Mouse (Mus musculus) thymus, postnatal 4 days (tissue): ENCODE results near the gene Lin7b.
A peak's percentile ranks its signal among the peaks of the same experiment; 100 is the strongest.

Source experiments
- DNase-seq: peaks from one replicate; pipeline ENCODE4 v3.0.0; 2021

Lin7b gene

DNA sequence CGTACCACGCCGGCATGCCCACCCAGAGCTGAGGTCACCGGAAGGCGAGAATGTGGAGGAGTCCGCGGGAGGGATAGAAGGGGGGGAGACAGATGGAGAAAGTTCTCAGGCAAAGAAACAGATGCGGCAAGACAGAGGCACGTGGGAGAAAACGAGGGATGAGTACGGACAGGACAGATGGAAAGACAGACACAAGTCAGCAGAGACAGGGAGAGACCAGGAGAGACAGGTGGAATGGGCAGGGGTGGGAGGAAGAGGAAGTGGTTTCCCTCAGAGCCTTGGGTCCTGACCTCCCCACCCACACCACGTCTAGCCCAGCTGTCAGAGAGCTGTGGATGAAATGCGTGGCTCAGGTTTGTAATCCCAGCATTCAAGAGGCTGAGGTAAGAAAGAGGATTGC is 23.5 kb downstream of the Lin7b start:
- DNase-seq = no peak

DNA sequence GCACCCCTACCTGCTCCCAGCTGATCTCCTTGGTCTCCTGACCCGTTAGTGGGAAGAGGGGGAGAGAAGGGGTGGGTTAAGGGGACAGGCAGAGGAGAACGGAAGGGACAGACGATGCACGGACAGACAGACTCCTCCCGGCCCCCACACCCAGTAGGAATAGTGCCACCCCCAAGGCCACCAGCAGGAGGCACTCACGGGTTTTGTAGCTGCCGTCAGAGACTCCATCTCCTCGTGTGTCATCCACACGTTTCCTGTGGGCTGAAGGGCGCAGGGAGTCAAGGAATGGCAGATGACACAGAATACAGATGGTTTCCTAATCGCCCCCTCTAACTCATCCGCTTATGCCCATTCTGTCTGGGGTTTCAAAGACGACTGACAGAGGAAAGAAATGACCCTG is 26.8 kb downstream of the Lin7b start:
- peak; percentile 70 for DNase-seq

DNA sequence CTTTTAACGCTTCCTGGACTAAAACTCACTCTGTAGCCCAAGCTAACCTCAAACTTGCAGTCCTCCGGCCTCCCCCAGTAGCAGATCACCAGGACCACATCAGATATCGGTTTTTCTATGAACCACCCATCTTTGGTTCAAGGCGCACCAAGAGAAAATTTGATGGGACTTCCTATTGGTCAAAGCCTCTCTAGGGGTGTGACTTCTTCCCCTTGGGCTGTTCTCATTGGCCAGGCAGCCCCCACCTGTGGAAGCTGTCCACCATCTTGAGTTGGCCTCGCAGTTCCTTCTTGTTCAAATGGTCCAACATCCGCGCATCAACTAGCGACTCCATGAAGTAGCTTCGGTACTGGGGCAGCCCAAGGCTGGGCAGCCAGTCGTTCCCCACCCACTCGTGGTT is 28.3 kb downstream of the Lin7b start:
- DNase-seq = no peak

DNA sequence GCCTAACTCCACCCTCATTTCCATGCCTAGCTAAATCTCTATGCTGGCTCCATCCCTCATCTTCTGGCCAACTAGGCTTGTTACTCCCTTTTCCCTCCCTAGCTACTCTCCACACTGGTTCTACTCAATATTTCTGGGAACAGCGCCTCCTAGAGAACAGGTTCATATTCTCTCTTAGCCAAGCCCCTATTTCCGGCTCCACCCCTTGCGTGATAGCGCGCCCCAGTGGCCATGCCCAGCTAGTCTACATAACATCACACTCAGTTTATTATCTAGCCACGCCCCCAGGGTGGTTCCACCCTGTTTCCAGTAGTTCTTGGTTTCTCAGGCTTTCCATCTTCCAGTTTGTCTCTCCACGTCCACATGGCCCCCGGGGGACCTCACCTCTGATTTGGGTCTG is 29.1 kb downstream of the Lin7b start:
- DNase-seq = peak; percentile 92

DNA sequence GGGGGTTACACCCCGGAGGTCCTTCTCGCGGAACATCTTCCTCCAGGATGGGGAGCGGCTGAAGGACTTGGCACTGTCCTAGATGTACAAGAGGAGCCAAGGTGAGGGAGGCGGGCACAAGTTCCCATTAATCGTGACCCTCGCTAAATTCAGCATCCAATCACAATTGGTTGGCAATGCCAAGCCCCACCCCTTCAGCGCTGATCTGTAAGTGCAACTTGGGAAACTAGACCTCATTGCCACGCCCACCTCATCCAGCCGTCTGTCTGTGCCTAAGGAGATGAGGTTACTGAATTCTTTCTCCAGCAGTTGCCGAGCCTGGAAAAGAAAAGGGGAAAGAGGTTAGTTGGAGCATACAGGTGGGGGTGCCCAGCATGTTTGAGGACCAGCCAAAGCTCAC is 29.7 kb downstream of the Lin7b start:
- peak; percentile 46 for DNase-seq

DNA sequence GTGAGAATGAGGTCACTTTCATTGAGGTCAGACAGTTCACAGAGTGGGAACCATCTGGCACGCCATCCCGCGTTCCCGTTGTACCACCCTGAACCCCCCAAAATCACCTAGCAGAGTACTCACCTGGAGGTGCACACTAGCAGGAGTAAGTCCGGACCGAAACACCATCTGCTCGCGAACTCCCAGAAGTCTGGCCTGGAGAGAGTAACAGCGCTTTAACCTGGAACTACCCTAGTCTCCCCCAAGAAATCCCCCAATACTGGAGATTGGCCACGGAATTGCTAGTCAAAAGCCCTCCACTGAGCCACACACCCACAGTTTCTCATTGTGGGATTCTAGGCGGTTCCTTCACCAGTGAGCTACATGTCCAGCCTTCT is 30.3 kb downstream of the Lin7b start:
- DNase-seq = no peak

DNA sequence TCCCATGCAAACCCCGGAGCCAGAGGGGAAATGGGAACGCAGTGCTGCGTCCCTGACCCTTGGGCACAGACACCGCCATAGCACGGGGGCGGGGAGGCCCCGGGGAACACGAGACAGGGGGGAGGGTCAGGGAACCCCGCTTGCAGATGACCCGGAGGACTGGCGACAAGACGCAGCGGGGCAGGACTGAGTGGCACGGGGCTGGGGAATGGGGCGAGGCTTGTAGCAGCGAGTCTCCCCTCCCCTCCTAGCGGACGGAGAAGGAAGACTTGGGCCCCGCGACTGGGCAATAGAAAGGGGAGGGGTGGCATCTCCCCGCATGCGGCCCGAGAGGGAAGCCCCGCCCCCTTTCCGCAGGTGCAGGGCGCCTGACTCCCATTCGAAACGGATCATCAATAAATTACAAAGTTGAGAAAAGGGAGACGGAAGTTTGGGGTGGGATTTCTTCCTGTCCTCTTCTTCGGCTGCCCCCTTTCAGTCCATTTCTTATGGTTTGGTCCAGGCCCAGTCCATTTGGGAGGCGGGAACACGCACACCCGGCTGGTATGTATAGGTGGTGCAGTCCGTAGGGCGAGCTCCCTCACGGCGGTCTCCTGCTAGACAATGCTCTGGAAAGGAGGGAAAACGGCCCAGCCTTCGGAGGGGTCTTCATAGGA is 30.8 kb downstream of the Lin7b start:
- peak; percentile 64 for DNase-seq

DNA sequence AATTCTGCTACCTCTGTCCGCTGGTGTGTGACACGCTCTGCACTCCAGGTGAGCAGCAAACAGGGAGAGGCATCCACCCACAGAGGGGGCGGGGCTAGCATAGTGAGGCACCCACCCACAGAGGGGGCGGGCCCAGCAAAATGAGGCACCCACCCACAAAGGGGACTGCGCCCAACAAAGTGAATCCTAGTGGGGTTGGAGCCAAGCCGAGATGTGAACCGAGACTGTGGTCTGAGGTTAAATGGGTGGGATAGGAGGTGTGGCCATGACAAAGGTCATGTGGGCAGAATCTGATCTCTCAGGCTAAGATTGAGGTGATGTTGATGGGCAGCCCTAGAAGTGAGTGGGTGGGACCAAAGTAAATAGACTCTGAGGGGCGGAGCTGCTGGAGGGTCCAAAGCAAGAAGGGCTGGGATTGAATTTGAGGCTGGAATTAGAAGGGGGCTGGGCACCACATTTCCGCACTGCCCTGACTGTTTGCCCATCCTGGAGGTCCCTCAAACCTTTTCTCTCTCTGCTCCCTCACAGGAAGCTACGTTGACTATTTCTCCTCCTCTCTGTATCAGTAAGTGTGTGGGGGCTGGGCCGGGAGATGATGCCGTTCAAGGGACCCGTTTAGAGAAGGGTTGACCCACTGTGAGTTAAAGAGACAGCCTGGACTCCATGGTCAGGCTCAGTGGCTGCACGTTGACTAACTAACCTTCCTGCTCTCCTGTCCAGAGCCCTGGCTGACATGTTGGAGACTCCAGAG is 32.0 kb downstream of the Lin7b start:
- DNase-seq = peak; percentile 71

DNA sequence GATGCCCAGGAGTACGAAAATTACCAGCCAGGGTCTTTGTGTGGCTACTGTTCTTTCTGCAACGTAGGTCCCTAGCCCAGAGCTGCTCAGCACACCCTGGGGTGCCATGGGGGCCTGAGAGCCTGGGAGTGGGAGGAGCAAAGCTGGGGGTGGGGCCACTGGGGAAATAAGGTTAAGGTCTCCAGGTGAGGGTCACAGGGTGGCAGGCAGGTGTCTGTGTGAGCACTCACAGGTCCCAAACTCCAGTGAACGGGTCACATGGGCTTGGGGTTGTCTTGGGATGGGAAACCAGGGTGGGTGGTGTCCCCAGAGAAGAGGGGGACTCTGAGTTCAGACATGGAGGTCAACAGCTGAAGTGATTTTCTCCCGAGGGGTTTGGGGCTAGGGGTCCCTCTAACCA is 32.9 kb downstream of the Lin7b start:
- DNase-seq = no peak

DNA sequence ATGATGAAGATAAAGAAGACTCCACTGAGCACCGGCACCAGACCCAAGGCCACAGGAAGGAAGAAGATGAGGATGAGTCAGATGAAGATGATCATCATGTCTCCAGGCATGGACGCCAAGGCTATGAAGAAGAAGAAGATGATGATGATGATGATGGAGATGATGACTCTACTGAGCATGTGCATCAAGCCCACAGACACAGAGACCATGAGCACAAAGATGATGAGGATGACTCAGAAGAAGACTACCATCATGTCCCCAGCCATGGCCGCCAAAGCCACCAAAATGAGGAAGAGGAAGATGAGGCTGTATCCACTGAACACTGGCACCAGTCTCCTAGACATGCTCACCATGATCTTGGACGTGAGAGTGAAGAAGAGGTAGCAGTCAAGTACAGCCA is 34.1 kb downstream of the Lin7b start:
- DNase-seq = no peak

DNA sequence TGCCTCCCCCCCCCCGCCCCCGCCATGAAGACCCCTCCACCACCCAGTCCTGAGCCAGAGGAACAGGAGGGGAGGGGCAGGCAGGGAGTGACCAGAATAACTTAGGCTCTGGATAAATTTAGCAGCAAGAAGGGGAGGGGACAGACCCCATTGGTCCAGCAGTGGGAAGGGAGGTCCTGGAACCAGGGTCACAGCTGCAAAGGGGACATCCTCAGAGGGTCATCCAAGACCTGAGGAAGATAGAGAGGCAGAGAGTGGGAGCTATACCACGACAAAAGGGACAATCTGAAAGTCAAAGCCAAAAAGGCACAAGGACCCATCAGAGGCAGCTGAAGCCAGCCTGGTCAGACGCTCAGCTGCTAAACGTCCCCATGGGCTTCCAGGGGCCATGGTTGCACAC is 35.3 kb downstream of the Lin7b start, which contains the start of gene Hrc:
TSS of gene Hrc (plus strand) at position 235 of the 400 bp plus-strand sequence.
- no peak for DNase-seq

DNA sequence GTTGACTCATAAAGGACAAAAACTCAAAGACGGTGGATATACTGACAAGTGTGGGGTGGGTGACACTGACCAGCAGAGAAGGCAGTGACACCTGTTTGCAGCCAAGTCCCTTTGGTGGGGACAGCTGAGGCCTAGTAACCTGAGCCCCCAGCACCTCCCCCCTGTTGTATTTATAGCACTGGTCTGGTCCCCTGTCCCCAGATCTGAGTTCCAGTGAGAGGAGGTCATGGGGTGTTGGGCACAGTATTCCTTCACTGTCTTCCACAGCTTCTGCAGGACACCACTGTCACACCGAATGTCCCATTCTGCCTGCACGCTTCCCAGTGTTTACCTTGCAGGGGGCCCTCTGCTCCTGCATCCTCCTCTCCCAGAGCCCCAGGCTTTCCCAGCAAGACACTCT is 35.8 kb downstream of the Lin7b start:
- DNase-seq = no peak

DNA sequence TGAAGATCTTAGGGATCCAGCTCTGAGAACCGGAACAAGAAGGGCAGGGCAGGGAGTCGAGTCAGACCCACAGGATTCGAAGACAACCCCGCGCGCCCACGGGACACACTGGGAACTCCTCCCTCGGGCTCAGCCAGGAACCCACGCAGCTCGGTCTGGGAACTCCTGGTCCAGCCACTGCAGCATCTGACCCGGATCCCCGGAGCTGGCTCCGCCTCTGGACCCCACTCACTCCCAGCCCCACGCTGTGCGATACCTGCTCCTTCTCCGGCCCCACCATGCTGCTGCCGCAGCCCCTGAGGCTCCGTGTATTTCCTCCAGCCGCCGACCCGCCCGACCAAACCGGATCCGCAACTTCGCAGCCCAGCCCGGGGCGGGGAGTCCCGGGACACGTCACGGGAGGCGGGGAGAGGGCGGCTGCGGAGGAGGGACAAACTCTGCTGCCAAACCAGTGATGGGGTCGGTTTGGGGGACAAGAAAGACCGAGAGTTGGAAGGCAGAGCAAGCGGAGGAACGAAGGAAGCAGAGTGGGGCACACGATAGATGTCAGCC is 36.9 kb downstream of the Lin7b start, which contains the start of gene Trpm4:
TSS of gene Trpm4 (minus strand) at position 350 of the 552 bp plus-strand sequence.
- DNase-seq = peak; percentile 93

DNA sequence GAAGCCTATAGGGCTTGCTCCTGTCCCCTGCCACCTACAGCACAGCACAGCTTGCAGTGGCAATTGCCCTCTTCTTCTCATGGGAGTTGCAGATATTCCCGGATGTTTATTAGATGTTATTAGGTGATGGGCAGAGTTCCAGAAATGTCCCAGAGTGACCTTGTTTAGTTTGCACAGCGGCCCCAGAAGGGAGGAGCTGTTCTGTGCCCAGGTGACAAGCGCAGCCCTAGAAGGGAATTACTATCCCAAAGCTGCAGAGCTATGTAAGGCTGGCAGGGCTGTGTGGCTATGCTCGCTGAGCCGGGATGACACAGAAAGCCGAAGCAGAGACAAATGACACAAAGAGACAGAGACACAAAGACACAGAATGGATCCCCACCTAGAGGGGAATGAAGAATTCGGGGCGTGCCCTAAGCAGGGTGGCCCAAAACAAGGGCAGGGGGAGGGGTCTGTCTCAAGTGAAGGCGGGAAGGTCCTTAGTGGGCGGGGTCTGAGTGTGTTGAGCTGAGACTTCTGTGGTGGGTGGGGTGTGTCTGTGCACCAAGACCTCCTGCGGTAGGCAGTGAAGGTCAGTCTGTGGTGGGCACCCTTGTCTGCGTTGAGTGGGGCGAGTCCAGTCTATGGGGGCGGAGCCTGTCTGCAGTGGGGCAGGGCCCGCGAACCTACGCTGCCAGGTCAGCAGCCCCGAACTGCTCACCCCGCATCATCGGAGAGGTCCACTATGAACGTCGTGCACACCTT is 37.5 kb downstream of the Lin7b start:
- peak; percentile 73 for DNase-seq

DNA sequence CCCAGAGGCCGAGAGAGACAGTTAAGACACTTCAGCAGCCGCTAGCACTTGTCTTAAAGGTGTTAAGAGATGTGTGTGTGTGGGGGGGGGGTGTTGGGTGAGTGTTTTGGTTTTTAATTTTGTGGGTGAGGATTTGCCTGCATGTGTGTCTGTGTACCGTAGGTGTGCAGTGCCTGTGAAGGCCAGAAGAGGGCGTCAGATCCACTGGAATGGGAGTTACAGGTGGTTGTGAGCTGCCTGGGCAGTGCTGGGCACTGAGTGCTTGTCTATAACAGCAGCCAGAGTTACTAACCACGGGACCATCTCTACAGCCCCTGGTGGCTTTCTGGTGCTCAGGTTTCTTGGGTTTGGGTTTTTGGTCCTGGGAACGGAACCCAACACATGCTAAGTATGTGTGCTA is 38.9 kb downstream of the Lin7b start:
- DNase-seq = no peak

DNA sequence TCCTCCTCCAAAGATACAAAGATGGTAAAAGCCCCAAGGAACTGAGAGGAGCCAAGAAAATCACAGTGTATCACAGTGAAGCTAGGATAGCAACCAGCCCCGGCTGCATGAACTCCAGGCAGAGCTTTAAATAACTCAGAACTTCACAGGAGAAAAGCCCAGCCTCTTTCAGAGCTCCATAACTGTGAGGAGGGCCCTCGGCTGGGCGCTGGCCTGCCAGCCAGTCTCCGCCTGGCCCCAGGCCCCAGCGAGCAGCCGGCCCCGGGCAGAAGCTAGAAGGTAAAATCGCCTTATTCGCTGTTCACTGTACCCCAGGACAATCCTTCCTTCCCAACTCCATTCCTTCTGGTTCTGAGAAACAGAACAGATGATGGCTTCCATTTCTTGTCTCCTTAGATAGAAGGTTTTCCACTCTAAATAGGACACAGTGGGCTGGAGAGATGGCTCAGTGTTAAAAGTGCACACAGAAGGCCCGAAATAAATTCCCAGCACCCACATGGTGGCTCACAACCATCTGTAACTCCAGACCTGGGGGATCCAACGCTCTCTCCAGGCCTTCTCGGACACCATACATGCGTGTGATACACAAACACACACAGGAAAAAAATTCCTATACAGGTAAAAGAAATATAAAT is 41.4 kb downstream of the Lin7b start:
- DNase-seq = no peak

DNA sequence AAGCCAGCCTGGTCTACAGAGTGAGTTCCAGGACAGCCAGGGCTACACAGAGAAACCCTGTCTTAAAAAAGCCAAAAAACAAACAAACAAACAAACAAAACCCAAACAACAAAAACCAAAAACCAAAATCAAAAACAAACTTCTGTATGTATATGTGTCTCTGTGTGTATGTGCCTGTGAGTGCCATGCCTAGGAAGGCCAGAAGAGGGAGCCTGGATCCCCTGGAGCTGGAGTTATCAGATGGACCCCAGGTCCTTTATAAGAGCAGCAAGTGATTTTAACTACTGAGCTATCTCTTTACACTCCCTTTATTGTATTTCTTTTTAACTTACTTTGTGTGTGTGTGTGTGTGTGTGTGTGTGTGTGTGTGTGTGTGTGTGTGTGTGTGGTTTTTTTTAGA is 44.6 kb downstream of the Lin7b start:
- no peak for DNase-seq

DNA sequence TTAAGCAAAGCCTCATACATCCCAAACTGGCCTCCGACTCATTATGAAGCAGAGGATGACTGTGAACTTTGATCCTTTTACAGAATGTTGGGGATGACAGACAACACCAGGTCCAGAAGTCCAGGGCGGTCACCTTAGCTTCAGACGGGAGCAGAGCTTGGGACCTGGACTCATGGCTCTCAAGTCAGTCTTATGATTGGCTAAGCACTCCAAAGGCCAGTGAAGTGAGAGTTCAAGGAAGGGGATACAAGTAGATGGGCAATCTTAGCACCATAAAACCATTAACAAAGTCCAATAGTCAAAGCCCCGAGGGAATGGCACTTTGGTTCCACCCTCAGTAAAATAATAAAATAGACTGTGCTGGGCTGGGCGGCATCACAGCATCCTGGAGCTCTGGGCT is 47.3 kb downstream of the Lin7b start:
- no peak for DNase-seq

DNA sequence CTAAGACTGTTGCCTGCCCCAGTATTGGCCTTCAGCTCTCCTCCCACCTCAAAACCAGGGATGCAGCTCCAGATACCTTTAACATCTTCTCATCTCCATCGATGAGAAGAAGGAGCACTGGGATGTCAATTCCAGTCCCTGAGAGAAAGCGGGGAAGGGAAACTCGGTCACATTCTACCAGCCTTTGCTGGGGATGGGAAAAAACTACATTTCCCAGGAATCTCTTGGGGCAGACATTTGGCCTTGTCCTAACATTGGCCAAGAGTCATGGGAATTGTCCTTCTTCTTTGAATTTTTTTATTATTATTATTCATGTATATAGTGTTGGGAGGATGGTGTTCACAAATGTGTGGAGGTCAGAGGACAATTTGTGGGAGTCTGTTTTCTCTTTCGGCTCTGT is 48.1 kb downstream of the Lin7b start:
- no peak for DNase-seq
